Mouse (Mus musculus) embryonic facial prominence, embryonic 11.5 days (tissue): ENCODE results near the gene Vip. TPM values are rescaled to one million over a fixed set of nuclear protein-coding genes. Genes with fewer than 3 reads are reported as not detected.

Source experiments
- ATAC-seq: fragments of 200-750 bp; cut with Nextera tagmentation; replicated peaks from 2 replicates; pipeline ENCODE4 v1.8.0; 2017; ENCODE audit warnings: low read depth; ENCODE audit not compliant: insufficient number of reproducible peaks, low FRiP score, low TSS enrichment
- DNase-seq: peaks from one replicate; pipeline ENCODE4 v3.0.0-alpha.2; 2015; ENCODE audit warnings: low spot score
- H3K27ac ChIP-seq: fragments of 300-500 bp; sonication (generic); replicated peaks from 2 replicates; pipeline ENCODE4 v1.5.1; 2014; ENCODE audit warnings: mild to moderate bottlenecking, low read depth, low read length, control low read depth
- H3K27me3 ChIP-seq: fragments of 300-500 bp; sonication (generic); 2 replicates; pipeline ENCODE4 v1.6.1; 2014; ENCODE audit warnings: mild to moderate bottlenecking, low read length, moderate library complexity, mixed read lengths; ENCODE audit not compliant: control insufficient read depth, insufficient read depth
- H3K36me3 ChIP-seq: fragments of 300-500 bp; sonication (generic); replicated peaks from 2 replicates; pipeline ENCODE4 v1.6.1; 2014; ENCODE audit warnings: low read depth, mild to moderate bottlenecking, low read length, moderate library complexity, mixed read lengths; ENCODE audit not compliant: control insufficient read depth, insufficient read depth
- H3K4me1 ChIP-seq: fragments of 300-500 bp; sonication (generic); 2 replicates; pipeline ENCODE4 v1.6.1; 2014; ENCODE audit warnings: low read length, mixed read lengths; ENCODE audit not compliant: control insufficient read depth, insufficient read depth
- H3K4me2 ChIP-seq: fragments of 300-500 bp; sonication (generic); 2 replicates; pipeline ENCODE4 v1.6.1; 2014; ENCODE audit warnings: low read depth, mild to moderate bottlenecking, control low read depth, low read length, moderate library complexity
- H3K4me3 ChIP-seq: fragments of 300-500 bp; sonication (generic); 2 replicates; pipeline ENCODE4 v1.5.1; 2014; ENCODE audit warnings: low read depth, low read length, control low read depth
- H3K9ac ChIP-seq: fragments of 300-500 bp; sonication (generic); replicated peaks from 2 replicates; pipeline ENCODE4 v1.6.1; 2014; ENCODE audit warnings: mild to moderate bottlenecking, control low read depth, low read length
- H3K9me3 ChIP-seq: fragments of 300-500 bp; sonication (generic); replicated peaks from 2 replicates; pipeline ENCODE4 v1.6.1; 2016; ENCODE audit warnings: mild to moderate bottlenecking, low read length, inconsistent platforms, mixed read lengths; ENCODE audit not compliant: control insufficient read depth
- WGBS: fragments of 180-500 bp; shearing (Covaris S2); extraction: QIAGEN DNeasy Blood & Tissue Kit; methylation state at CpG from one replicate; pipeline ENCODE4 v1.1.7; 2014; 5-methylcytosine and 5-hydroxymethylcytosine counted together
- polyA plus RNA-seq: library from polyadenylated mRNA; unstranded; fragments of >200 nt; fragmentation: Nextera tagmentation; extraction: Ambion mirVana; gene quantifications from 2 replicates; pipeline ENCODE4 v1.2.1, GENCODE M21; 2014

The Vip gene
- polyA plus RNA-seq, 1 experiment from 2014 or later = not detected

GRCm38 (mm10) chr10:5685608-5686007 is 46.6 kb downstream of the Vip start:
- DNase-seq (no peak), ATAC-seq (no peak)
- no peak overlapping the region for H3K4me2 ChIP-seq
- no peaks in the 10 kb centered on the region for H3K4me1 ChIP-seq
- no peaks in the 10 kb centered on the region for H3K36me3 ChIP-seq
- WGBS = 71% methylated on average over 6 of the region's 6 CpGs
- no peak overlapping the region for H3K9ac ChIP-seq
- H3K27ac ChIP-seq = no peak overlapping the region
- no peaks in the 10 kb centered on the region for H3K9me3 ChIP-seq
- H3K4me3 ChIP-seq = no peak overlapping the region
- no peaks in the 10 kb centered on the region for H3K27me3 ChIP-seq

- no peak for ATAC-seq
Measured at GRCm38 (mm10) chr10:5694351-5694750, 55.3 kb downstream of the Vip start.

More at GRCm38 (mm10) chr10:5694351-5694750, 55.3 kb downstream of the Vip start:
- no peaks in the 10 kb centered on the region for H3K4me1 ChIP-seq
- no peak overlapping the region for H3K4me3 ChIP-seq
- 81% methylated on average over 1 of the region's 1 CpGs for WGBS
- no peak for DNase-seq
- no peaks in the 10 kb centered on the region for H3K27me3 ChIP-seq
- no peak overlapping the region for H3K4me2 ChIP-seq
- no peaks in the 10 kb centered on the region for H3K36me3 ChIP-seq
- H3K9ac ChIP-seq = no peak overlapping the region
- no peak overlapping the region for H3K27ac ChIP-seq
- H3K9me3 ChIP-seq = no peaks in the 10 kb centered on the region

Other genes starting within 250 kb of the Vip start
- gene Syne1, start 87.7 kb upstream of the Vip start, polyA plus RNA-seq = 3.1 and 3.6 TPM in 2 replicates
- gene Myct1, start 45.4 kb upstream of the Vip start, polyA plus RNA-seq = 4.7 and 4.9 TPM in 2 replicates
- 94.5 and 110 TPM in 2 replicates for gene Fbxo5, start 166.4 kb downstream of the Vip start, polyA plus RNA-seq
- 13.4 and 15.7 TPM in 2 replicates for gene Mtrf1l, start 184.7 kb downstream of the Vip start, polyA plus RNA-seq